Mouse (Mus musculus) cerebellum, adult 2 months (tissue): ENCODE measurements around the gene Gm17657. TPM values are rescaled to one million over a fixed set of nuclear protein-coding genes. Genes with fewer than 3 reads are reported as not detected.

Experiments used
- DNase-seq, 2 experiments: peaks; one replicate each; pipeline ENCODE4 v3.0.0; 2021
- H3K27ac ChIP-seq: fragments of 200-500 bp; 2 replicates; pipeline ENCODE4 v1.5.1; 2012; ENCODE audit warnings: low read length, control low read depth, inconsistent platforms; ENCODE audit not compliant: insufficient read depth
- H3K27me3 ChIP-seq: fragments of 200-500 bp; 2 replicates; pipeline ENCODE4 v1.6.1; 2012; ENCODE audit warnings: inconsistent platforms, mild to moderate bottlenecking, low read length, moderate library complexity; ENCODE audit not compliant: control insufficient read depth, insufficient read depth
- H3K4me1 ChIP-seq: fragments of 200-500 bp; 2 replicates; pipeline ENCODE4 v1.6.1; 2011; ENCODE audit warnings: low read length; ENCODE audit not compliant: control insufficient read depth, insufficient read depth
- H3K4me3 ChIP-seq: fragments of 200-500 bp; replicated peaks from 2 replicates; pipeline ENCODE3; 2011; ENCODE audit warnings: mild to moderate bottlenecking, low read depth, low read length, control low read depth; ENCODE audit not compliant: insufficient read depth
- CTCF ChIP-seq: fragments of 200-500 bp; IDR thresholded peaks from 2 replicates; pipeline ENCODE4 v1.5.1; 2011; ENCODE audit warnings: low read depth, mild to moderate bottlenecking, control low read depth, low read length, moderate library complexity, borderline replicate concordance; ENCODE audit not compliant: insufficient read depth
- POLR2A ChIP-seq: fragments of 200-500 bp; IDR thresholded peaks from 2 replicates; pipeline ENCODE4 v1.6.1; 2011; ENCODE audit warnings: low read length, control low read depth, borderline replicate concordance; ENCODE audit not compliant: insufficient read depth
- WGBS: fragments of 180-500 bp; shearing (Covaris S2); methylation state at CpG from one replicate; pipeline ENCODE4 v1.1.7; 2018; 5-methylcytosine and 5-hydroxymethylcytosine counted together
- polyA plus RNA-seq: library from polyadenylated mRNA; depleted of rRNA; stranded (reverse); fragments of >200 nt; gene quantifications from 2 replicates; pipeline ENCODE4 v1.2.3, GENCODE M21; 2012

The Gm17657 gene
- polyA plus RNA-seq, 1 experiment = not detected

DNA sequence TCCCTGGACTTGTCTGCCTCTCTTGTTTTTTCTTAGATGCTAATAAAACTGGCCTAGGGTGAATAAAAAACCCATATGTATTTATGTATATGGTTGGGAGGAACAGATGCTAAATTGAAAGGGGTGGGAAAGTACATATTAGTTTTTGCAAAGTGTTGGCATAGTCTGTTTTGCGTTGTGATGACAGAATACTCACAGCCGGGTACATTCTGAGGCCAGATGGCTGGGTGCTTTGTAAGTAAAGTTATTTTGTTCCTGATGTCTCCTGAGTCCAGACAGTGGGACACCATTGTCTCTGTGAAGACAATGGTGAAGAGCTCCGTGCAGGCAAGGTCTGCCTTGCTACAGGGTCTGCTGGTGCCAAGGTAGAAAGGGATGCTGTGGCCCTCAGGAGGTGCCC lies 35.3 kb upstream of the Gm17657 start:
- no peak overlapping the region for H3K27ac ChIP-seq
- H3K27me3 ChIP-seq = no peaks in the 10 kb centered on the region
- DNase-seq = no peak
- no peaks in the 10 kb centered on the region for H3K4me1 ChIP-seq
- WGBS = 48% methylated on average over 3 of the region's 3 CpGs
- TF ChIP-seq CTCF (no peak), POLR2A (no peak)
- no peak overlapping the region for H3K4me3 ChIP-seq

DNA sequence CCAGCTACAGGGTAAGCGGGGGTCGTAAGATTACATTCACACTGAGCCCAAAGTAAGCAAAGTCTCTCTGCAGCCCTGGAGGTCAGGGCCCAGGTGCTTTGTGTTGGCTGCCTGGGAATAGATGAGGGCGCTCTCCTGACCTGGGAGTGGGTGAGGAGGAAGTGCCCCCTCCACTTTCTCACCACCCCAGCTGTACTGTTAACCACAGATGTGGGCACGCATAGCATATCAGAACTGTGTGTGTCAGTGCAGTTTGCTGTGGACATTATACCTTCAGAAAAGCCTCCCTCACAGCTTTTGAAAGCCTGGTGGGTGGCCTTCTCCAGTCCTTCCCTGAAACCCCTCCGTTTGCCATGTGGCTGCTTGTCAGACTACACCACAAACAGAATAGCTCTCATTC lies 34.9 kb upstream of the Gm17657 start:
- Histone ChIP-seq H3K4me3 (no peak overlapping the region), H3K27ac (no peak overlapping the region), H3K4me1 (no peaks in the 10 kb centered on the region), H3K27me3 (no peaks in the 10 kb centered on the region)
- DNase-seq = no peak
- TF ChIP-seq CTCF (no peak), POLR2A (no peak)
- WGBS = 85% methylated on average over 5 of the region's 5 CpGs

DNA sequence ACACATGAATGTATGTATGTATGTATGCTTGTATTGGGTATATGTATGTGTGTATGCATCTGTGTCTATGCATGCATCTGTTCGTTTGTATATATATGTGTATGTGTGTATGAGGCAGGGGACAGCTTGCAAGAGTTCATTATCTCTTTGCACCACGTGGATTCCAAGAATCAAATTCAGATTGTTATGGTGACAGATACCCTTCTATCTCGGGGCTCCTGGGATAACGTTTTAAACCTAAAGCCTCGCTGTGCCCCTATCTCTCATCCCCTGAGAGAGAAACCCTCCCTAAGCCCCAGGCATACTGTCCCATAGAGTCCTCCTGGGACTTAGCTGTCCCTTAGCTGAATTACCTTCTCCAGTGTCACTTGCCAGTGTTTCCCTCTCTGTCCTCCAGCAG lies 34.1 kb upstream of the Gm17657 start:
- TF ChIP-seq POLR2A = no peak
- TF ChIP-seq CTCF = no peak
- no peaks in the 10 kb centered on the region for H3K27me3 ChIP-seq
- DNase-seq = no peak
- no peak overlapping the region for H3K27ac ChIP-seq
- H3K4me1 ChIP-seq = no peaks in the 10 kb centered on the region
- H3K4me3 ChIP-seq = no peak overlapping the region
- 84% methylated on average over 5 of the region's 5 CpGs for WGBS

GRCm38 (mm10) chr17:29579579-29580126 lies 30.2 kb upstream of the Gm17657 start:
- no peak overlapping the region for H3K27ac ChIP-seq
- H3K4me1 ChIP-seq = no peaks in the 10 kb centered on the region
- H3K4me3 ChIP-seq = no peak overlapping the region
- 88% methylated on average over 4 of the region's 4 CpGs for WGBS
- H3K27me3 ChIP-seq = no peaks in the 10 kb centered on the region
- DNase-seq = no peak
- TF ChIP-seq CTCF (no peak), POLR2A (no peak)

DNA sequence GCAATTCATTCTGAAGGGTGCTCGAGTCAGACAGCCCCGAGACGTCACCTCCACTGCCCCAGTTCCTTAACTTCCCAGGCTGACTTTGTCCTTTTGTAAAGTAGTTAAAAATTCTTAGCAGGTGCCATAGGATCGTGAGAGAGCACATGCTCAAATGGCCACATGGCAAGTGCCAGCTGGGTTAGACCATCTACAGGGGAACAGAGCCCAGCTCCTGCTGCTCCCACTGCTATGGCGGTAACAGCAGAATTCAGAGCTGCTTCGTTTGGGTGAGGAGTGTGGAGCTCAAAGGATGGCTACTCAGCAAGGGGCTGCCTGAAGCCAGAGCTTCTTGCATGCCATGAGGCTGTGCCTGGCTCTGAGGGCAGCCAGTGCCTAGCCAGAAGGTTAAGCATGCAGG lies 20.4 kb upstream of the Gm17657 start:
- Histone ChIP-seq H3K27ac (no peak overlapping the region), H3K4me1 (peaks cover 23% of the 10 kb centered on the region), H3K27me3 (no peaks in the 10 kb centered on the region), H3K4me3 (no peak overlapping the region)
- no peak for TF ChIP-seq POLR2A
- no peak for TF ChIP-seq CTCF
- 39% methylated on average over 6 of the region's 6 CpGs for WGBS
- DNase-seq = peak; percentile 38 to 46

GRCm38 (mm10) chr17:29568435-29568834 lies 19.0 kb upstream of the Gm17657 start:
- WGBS = 96% methylated on average over 15 of the region's 15 CpGs
- Histone ChIP-seq H3K27ac (no peak overlapping the region), H3K4me3 (no peak overlapping the region), H3K27me3 (no peaks in the 10 kb centered on the region), H3K4me1 (peaks cover 23% of the 10 kb centered on the region)
- DNase-seq = no peak
- TF ChIP-seq POLR2A = no peak
- no peak for TF ChIP-seq CTCF

GRCm38 (mm10) chr17:29565521-29565920 lies 16.1 kb upstream of the Gm17657 start:
- H3K4me3 ChIP-seq = no peak overlapping the region
- peaks cover 19% of the 10 kb centered on the region for H3K4me1 ChIP-seq
- H3K27ac ChIP-seq = no peak overlapping the region
- no peaks in the 10 kb centered on the region for H3K27me3 ChIP-seq
- no peak for DNase-seq
- no peak for TF ChIP-seq CTCF
- TF ChIP-seq POLR2A = no peak
- 100% methylated on average over 5 of the region's 5 CpGs for WGBS

- H3K4me3 ChIP-seq = no peak overlapping the region
- no peak for DNase-seq
- WGBS = 87% methylated on average over 5 of the region's 5 CpGs
Measured at GRCm38 (mm10) chr17:29558476-29558875, 9.0 kb upstream of the Gm17657 start.

More at GRCm38 (mm10) chr17:29558476-29558875, 9.0 kb upstream of the Gm17657 start:
- TF ChIP-seq CTCF = no peak
- no peak for TF ChIP-seq POLR2A
- no peak overlapping the region for H3K27ac ChIP-seq
- no peaks in the 10 kb centered on the region for H3K27me3 ChIP-seq
- no peaks in the 10 kb centered on the region; the same call in 1 of the 2 replicates for H3K4me1 ChIP-seq
